Mouse (Mus musculus) liver, postnatal 0 days (tissue): ENCODE results near the gene Stat5b. TPM values are rescaled to one million over a fixed set of nuclear protein-coding genes. Genes with fewer than 3 reads are reported as not detected.
A peak's percentile ranks its signal among the peaks of the same experiment; 100 is the strongest.

Experiments used
- ATAC-seq: fragments of 200-750 bp; cut with Nextera tagmentation; 2 replicates; pipeline ENCODE4 v1.8.0; 2017; ENCODE audit warnings: mild to moderate bottlenecking, moderate library complexity
- DNase-seq: peaks from one replicate; pipeline ENCODE4 v3.0.0-alpha.2; 2016
- H3K27ac ChIP-seq: fragments of 300-500 bp; sonication (generic); 2 replicates; pipeline ENCODE4 v1.5.1; 2014; ENCODE audit warnings: antibody characterized with exemption, moderate library complexity, mild to moderate bottlenecking, low read depth
- H3K27me3 ChIP-seq: fragments of 300-500 bp; sonication (generic); 2 replicates; pipeline ENCODE4 v1.6.1; 2014; ENCODE audit warnings: low read length, control low read depth, mixed read lengths; ENCODE audit not compliant: insufficient read depth
- H3K36me3 ChIP-seq: fragments of 300-500 bp; sonication (generic); replicated peaks from 2 replicates; pipeline ENCODE4 v1.6.1; 2014; ENCODE audit warnings: mild to moderate bottlenecking, control low read depth, low read length, moderate library complexity, mixed read lengths; ENCODE audit not compliant: insufficient read depth
- H3K4me1 ChIP-seq: fragments of 300-500 bp; sonication (generic); 2 replicates; pipeline ENCODE4 v1.6.1; 2014; ENCODE audit warnings: antibody characterized with exemption, mild to moderate bottlenecking, control low read depth; ENCODE audit not compliant: insufficient read depth
- H3K4me2 ChIP-seq: fragments of 300-500 bp; sonication (generic); 2 replicates; pipeline ENCODE4 v1.6.1; 2014; ENCODE audit warnings: low read depth, mild to moderate bottlenecking, low read length, moderate library complexity, mixed read lengths
- H3K4me3 ChIP-seq: fragments of 300-500 bp; sonication (generic); 2 replicates; pipeline ENCODE4 v1.5.1; 2014; ENCODE audit warnings: low read depth, low read length
- H3K9ac ChIP-seq: fragments of 300-500 bp; sonication (generic); replicated peaks from 2 replicates; pipeline ENCODE4 v1.6.1; 2014; ENCODE audit warnings: mild to moderate bottlenecking, moderate library complexity
- H3K9me3 ChIP-seq: fragments of 300-500 bp; sonication (generic); 2 replicates; pipeline ENCODE4 v1.6.1; 2016; ENCODE audit warnings: mild to moderate bottlenecking, control low read depth, low read length, mixed read lengths
- CTCF ChIP-seq: sonication (generic); IDR thresholded peaks from 2 replicates; pipeline ENCODE4 v1.5.1; 2016; ENCODE audit warnings: antibody characterized with exemption, low read depth
- EP300 ChIP-seq: IDR thresholded peaks from 2 replicates; pipeline ENCODE4 v1.6.1; 2016; ENCODE audit warnings: antibody characterized with exemption, low read depth, mild to moderate bottlenecking
- WGBS: fragments of 180-500 bp; shearing (Covaris S2); extraction: QIAGEN DNeasy Blood & Tissue Kit; methylation state at CpG from one replicate; pipeline ENCODE4 v1.1.7; 2014; ENCODE audit not compliant: insufficient replicate concordance; 5-methylcytosine and 5-hydroxymethylcytosine counted together
- polyA plus RNA-seq: library from polyadenylated mRNA; unstranded; fragments of >200 nt; fragmentation: Nextera tagmentation; extraction: Ambion mirVana; gene quantifications from 2 replicates; pipeline ENCODE4 v1.2.1, GENCODE M21; 2015

Stat5b gene
- polyA plus RNA-seq, result 15.4 and 16.4 TPM in 2 replicates

GRCm38 (mm10) chr11:100850038-100850777 is at the start of gene Stat5b:
TSS of gene Stat5b (minus strand) at chr11:100850724.
- Histone ChIP-seq H3K4me3 (peak within 1 kb of the TSS; percentile 95), H3K4me2 (peak within 1 kb of the TSS; percentile 85), H3K4me1 (peaks cover 45% of the 10 kb centered on the region), H3K9me3 (no peaks in the 10 kb centered on the region), H3K36me3 (0 out of 2 replicates have a peak, but pooled peaks cover 3% of the 10 kb centered on the region), H3K27me3 (no peaks in the 10 kb centered on the region), H3K27ac (peak within 1 kb of the TSS; percentile 92), H3K9ac (peak within 1 kb of the TSS; percentile 99)
- DNase-seq (peak; percentile 87), ATAC-seq (peak; percentile 89)
- TF ChIP-seq EP300, result no peak
- no peak for TF ChIP-seq CTCF
- WGBS, result under 1% methylated on average over 51 of the region's 104 CpGs

GRCm38 (mm10) chr11:100898441-100899199 is 48.1 kb upstream of the Stat5b start:
- no peak overlapping the region for H3K9ac ChIP-seq
- WGBS, result 86% methylated on average over 16 of the region's 16 CpGs
- no peaks in the 10 kb centered on the region for H3K9me3 ChIP-seq
- H3K36me3 ChIP-seq, result peaks cover 78% of the 10 kb centered on the region
- H3K4me3 ChIP-seq, result no peak overlapping the region
- H3K27me3 ChIP-seq, result no peaks in the 10 kb centered on the region
- TF ChIP-seq EP300 (no peak), CTCF (no peak)
- no peak overlapping the region for H3K4me2 ChIP-seq
- 0 out of 2 replicates have a peak, but pooled peaks cover 4% of the 10 kb centered on the region for H3K4me1 ChIP-seq
- ATAC-seq (no peak), DNase-seq (no peak)
- H3K27ac ChIP-seq, result no peak overlapping the region

- no peak overlapping the region for H3K27ac ChIP-seq
- H3K36me3 ChIP-seq, result peaks cover 78% of the 10 kb centered on the region
- H3K4me1 ChIP-seq, result 0 out of 2 replicates have a peak, but pooled peaks cover 4% of the 10 kb centered on the region
- 77% methylated on average over 7 of the region's 7 CpGs for WGBS
- no peak overlapping the region for H3K9ac ChIP-seq
- H3K9me3 ChIP-seq, result no peaks in the 10 kb centered on the region
- no peak overlapping the region for H3K4me3 ChIP-seq
- no peaks in the 10 kb centered on the region for H3K27me3 ChIP-seq
- TF ChIP-seq CTCF (no peak), EP300 (no peak)
- DNase-seq (no peak), ATAC-seq (no peak)
- H3K4me2 ChIP-seq, result no peak overlapping the region
Observed at GRCm38 (mm10) chr11:100897294-100898231, 47.0 kb upstream of the Stat5b start.

- no peak overlapping the region for H3K4me2 ChIP-seq
- no peaks in the 10 kb centered on the region for H3K27me3 ChIP-seq
- peaks cover 76% of the 10 kb centered on the region for H3K36me3 ChIP-seq
- DNase-seq, result no peak
- TF ChIP-seq EP300 (no peak), CTCF (no peak)
- ATAC-seq, result no peak
- no peak overlapping the region for H3K27ac ChIP-seq
- H3K9ac ChIP-seq, result no peak overlapping the region
- no peaks in the 10 kb centered on the region for H3K9me3 ChIP-seq
- peaks cover 8% of the 10 kb centered on the region; the same call in 1 of the 2 replicates for H3K4me1 ChIP-seq
- WGBS, result 82% methylated on average over 10 of the region's 10 CpGs
- no peak overlapping the region for H3K4me3 ChIP-seq
Observed at GRCm38 (mm10) chr11:100896078-100896477, 45.6 kb upstream of the Stat5b start.

GRCm38 (mm10) chr11:100894146-100894918 is 43.8 kb upstream of the Stat5b start:
- DNase-seq (no peak), ATAC-seq (no peak)
- no peak overlapping the region for H3K4me2 ChIP-seq

More at GRCm38 (mm10) chr11:100894146-100894918, 43.8 kb upstream of the Stat5b start:
- Histone ChIP-seq H3K27ac (no peak overlapping the region), H3K4me1 (peaks cover 8% of the 10 kb centered on the region; the same call in 1 of the 2 replicates), H3K36me3 (peaks cover 69% of the 10 kb centered on the region), H3K4me3 (no peak overlapping the region), H3K9ac (no peak overlapping the region), H3K9me3 (no peaks in the 10 kb centered on the region), H3K27me3 (no peaks in the 10 kb centered on the region)
- TF ChIP-seq CTCF, result no peak
- no peak for TF ChIP-seq EP300
- WGBS, result 83% methylated on average over 9 of the region's 9 CpGs
